Mouse (Mus musculus): ENCODE data around the gene Cabp7.

DNA sequence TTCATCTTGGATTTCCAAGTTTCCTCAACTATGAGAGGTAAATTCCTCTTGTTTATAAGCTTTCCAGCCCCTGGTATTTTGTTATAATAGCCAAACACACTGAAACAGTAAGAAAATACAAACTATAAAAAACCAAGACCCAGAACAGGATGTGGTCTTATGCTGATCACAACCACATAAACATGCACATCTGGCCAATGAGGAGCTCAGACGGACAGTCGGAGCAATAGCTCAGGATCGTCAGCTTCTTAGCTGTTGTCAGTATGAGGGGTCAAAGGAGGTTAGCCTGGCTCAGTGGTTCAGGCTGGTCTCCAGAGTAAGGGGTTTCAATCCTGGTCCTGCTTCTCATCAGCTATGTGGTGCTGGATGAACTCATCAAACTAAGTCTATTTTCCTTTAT, 36.5 kb upstream of the Cabp7 start:
- TF ChIP-seq CTCF (IDR thresholded peaks at IDR 0.05; ENCODE audit: low read depth): no peak
- TF ChIP-seq EP300 (optimal IDR thresholded peaks at IDR 0.05): no peak
